In genomic region chr15:84168170-84169161, GRCm38 (mm10) we compare ENCODE assay signal across 8 mouse cellular contexts. TPM values are rescaled to one million over a fixed set of nuclear protein-coding genes. Genes with fewer than 3 reads are reported as not detected.
DNase-seq lines count a peak whose midpoint lies in the region; ATAC-seq and TF ChIP-seq lines count a peak whose summit lies in the region.

No protein-coding gene starts in this region.

- H3K9me3 ChIP-seq in forebrain, embryonic 10.5 days: no peaks in the 10 kb centered on the region
- no peaks in the 10 kb centered on the region for H3K9me3 ChIP-seq in midbrain, embryonic 14.5 days (ENCODE audit: control insufficient read depth, low read length)

- H3K36me3 ChIP-seq in forebrain, embryonic 10.5 days (replicated peaks): no peaks in the 10 kb centered on the region
- no peaks in the 10 kb centered on the region for H3K36me3 ChIP-seq in midbrain, embryonic 14.5 days (ENCODE audit: control insufficient read depth, insufficient read depth, low read length)

- H3K9ac ChIP-seq in midbrain, embryonic 14.5 days (replicated peaks; ENCODE audit: low read length): peak overlapping the region; percentile 67

- H3K4me1 ChIP-seq in bone marrow macrophage, adult 2 months (ENCODE audit: control insufficient read depth, insufficient read depth, low read length): peaks cover 9% of the 10 kb centered on the region; the same call in 1 of the 2 replicates
- peaks cover 28% of the 10 kb centered on the region for H3K4me1 ChIP-seq in forebrain, embryonic 10.5 days
- peaks cover 15% of the 10 kb centered on the region for H3K4me1 ChIP-seq in midbrain, embryonic 14.5 days (ENCODE audit: control insufficient read depth, insufficient read depth, low read length)

- no peak for TF ChIP-seq CTCF in bone marrow macrophage, adult 2 months (IDR thresholded peaks at IDR 0.05; ENCODE audit: low read depth, low read length)

- H3K4me3 ChIP-seq in bone marrow macrophage, adult 2 months (ENCODE audit: insufficient read depth, low read length): peak overlapping the region; percentile 58
- H3K4me3 ChIP-seq in forebrain, embryonic 10.5 days: peak overlapping the region; percentile 70
- peak overlapping the region; percentile 54 for H3K4me3 ChIP-seq in midbrain, embryonic 14.5 days (replicated peaks; ENCODE audit: low read depth, low read length)

- ATAC-seq in frontal cortex, adult (ENCODE audit: low TSS enrichment): peak; percentile 22
- ATAC-seq in midbrain, embryonic 14.5 days (ENCODE audit: low FRiP score, low TSS enrichment): peak; percentile 47; the same call in 1 of the 2 replicates

- 2% methylated on average over 28 of the region's 28 CpGs for WGBS in forebrain, embryonic 10.5 days
- WGBS in midbrain, embryonic 14.5 days: under 1% methylated on average over 28 of the region's 28 CpGs

- H3K27me3 ChIP-seq in forebrain, embryonic 10.5 days (ENCODE audit: poor library complexity, severe bottlenecking): peaks cover 21% of the 10 kb centered on the region
- H3K27me3 ChIP-seq in midbrain, embryonic 14.5 days (ENCODE audit: control insufficient read depth, insufficient read depth, low read length): peaks cover 5% of the 10 kb centered on the region; the same call in 1 of the 2 replicates

- no peak overlapping the region for H3K27ac ChIP-seq in bone marrow macrophage, adult 2 months (ENCODE audit: insufficient read depth, low read depth, low read length)
- peak overlapping the region; percentile 79 for H3K27ac ChIP-seq in forebrain, embryonic 10.5 days
- peak overlapping the region; percentile 82 for H3K27ac ChIP-seq in midbrain, embryonic 14.5 days (replicated peaks; ENCODE audit: low read depth, low read length)

- no peak for DNase-seq in frontal cortex, postnatal 36 days (ENCODE audit: low spot score in 2 of 2)
- DNase-seq in forebrain, embryonic 10.5 days (ENCODE audit: extremely low spot score, low spot score): peak; percentile 29
- peak; percentile 21 for DNase-seq in heart, postnatal 4 days
- peak; percentile 23 to 30 for DNase-seq in layer of hippocampus, postnatal 25 days (ENCODE audit: extremely low spot score in 1 of 2, low spot score in 1 of 2)
- DNase-seq in midbrain, embryonic 14.5 days: peak; percentile 85
- no peak for DNase-seq in yolk sac, embryonic 10.5 days (ENCODE audit: low spot score)

- H3K4me2 ChIP-seq in midbrain, embryonic 14.5 days (ENCODE audit: low read length): peak overlapping the region; percentile 94

- TF ChIP-seq POLR2A in bone marrow macrophage, adult 2 months (IDR thresholded peaks at IDR 0.05; ENCODE audit: borderline replicate concordance, low read depth, low read length): no peak

RNA-seq across cellular contexts. Expression of gene Pnpla3, which starts 0.8 kb away (rescaled TPM):
- polyA plus RNA-seq in bone marrow macrophage, adult 2 months (2012; ENCODE audit: insufficient read depth, insufficient read length, missing spikeins): not detected in 2 replicates
- 1.5 and 1.8 TPM in 2 replicates for polyA plus RNA-seq in forebrain, embryonic 10.5 days (2016; fragmentation: Nextera tagmentation; extraction: Ambion mirVana)
- total RNA-seq in heart, postnatal 4 days (2021): 1 to 10 TPM in 1 of 2 experiments, under 1 TPM in 1; 0.21 to 1.1 TPM
- 1 to 10 TPM; 7.9 to 9.7 TPM for total RNA-seq in layer of hippocampus, postnatal 25 days (2021)
- polyA plus RNA-seq in midbrain, embryonic 14.5 days (2014; fragmentation: Nextera tagmentation; extraction: Ambion mirVana): 3.3 and 4.5 TPM in 2 replicates

RNA-seq across cellular contexts. Expression of gene Samm50, which starts 23.6 kb away (rescaled TPM):
- 48.7 and 50.9 TPM in 2 replicates for polyA plus RNA-seq in bone marrow macrophage, adult 2 months (2012; ENCODE audit: insufficient read depth, insufficient read length, missing spikeins)
- 112 and 113 TPM in 2 replicates for polyA plus RNA-seq in forebrain, embryonic 10.5 days (2016; fragmentation: Nextera tagmentation; extraction: Ambion mirVana)
- total RNA-seq in heart, postnatal 4 days (2021): 100 to 1,000 TPM; 226 to 230 TPM
- 10 to 100 TPM; 90.3 to 92.3 TPM for total RNA-seq in layer of hippocampus, postnatal 25 days (2021)
- 54.2 and 70.8 TPM in 2 replicates for polyA plus RNA-seq in midbrain, embryonic 14.5 days (2014; fragmentation: Nextera tagmentation; extraction: Ambion mirVana)

RNA-seq across cellular contexts. Expression of gene Pnpla5, which starts 45.5 kb away (rescaled TPM):
- not detected in 2 replicates for polyA plus RNA-seq in bone marrow macrophage, adult 2 months (2012; ENCODE audit: insufficient read depth, insufficient read length, missing spikeins)
- not detected in 2 replicates for polyA plus RNA-seq in forebrain, embryonic 10.5 days (2016; fragmentation: Nextera tagmentation; extraction: Ambion mirVana)
- total RNA-seq in heart, postnatal 4 days (2021): not detected
- not detected for total RNA-seq in layer of hippocampus, postnatal 25 days (2021)
- not detected in 2 replicates for polyA plus RNA-seq in midbrain, embryonic 14.5 days (2014; fragmentation: Nextera tagmentation; extraction: Ambion mirVana)

Comparison
In these comparisons a context has a peak if more than half of its experiments do, and no peak if none do; other contexts are left out.
1. DNase-seq: peak in forebrain, embryonic 10.5 days (single experiment), heart, postnatal 4 days (single experiment), layer of hippocampus, postnatal 25 days (2 of 2) and midbrain, embryonic 14.5 days (single experiment); none in frontal cortex, postnatal 36 days (0 of 2) and yolk sac, embryonic 10.5 days (single experiment).
2. Peak in every context shown above with its lines, with median percentiles within 50 percentile points of each other: H3K4me3 ChIP-seq.